Mouse (Mus musculus) thymus, adult 2 months (tissue): Measurements from ENCODE around the gene Sdk2.

ENCODE experiments used
- CTCF ChIP-seq: fragments of 200-500 bp; IDR thresholded peaks from 2 replicates; pipeline ENCODE4 v1.5.1; 2012; ENCODE audit warnings: mild to moderate bottlenecking, control low read depth, low read length, moderate library complexity, borderline replicate concordance; ENCODE audit not compliant: control insufficient read depth, poor library complexity, insufficient read depth; ENCODE audit errors: extremely low read depth
- POLR2A ChIP-seq: fragments of 200-500 bp; IDR thresholded peaks from 2 replicates; pipeline ENCODE4 v1.6.1; 2012; ENCODE audit warnings: mild to moderate bottlenecking, low read length, control low read depth, moderate library complexity; ENCODE audit not compliant: control insufficient read depth, poor library complexity, insufficient read depth; ENCODE audit errors: extremely low read depth

- TF ChIP-seq CTCF = no peak
- no peak for TF ChIP-seq POLR2A
These were observed 163.6 kb downstream of the Sdk2 start for GRCm38 (mm10) chr11:113903131-113903860.
